Mouse (Mus musculus): ENCODE measurements at regions not wholly inside any gene's neighbourhood (a gene's known extent, or its start where the extent isn't known, plus 50 kb on each side); places are given as distances from the start of the nearest gene placed in this dataset.
"Not testable (repeated sequence)": the region's sequence is repeated elsewhere in the genome, so short reads cannot be mapped to it uniquely, and the experiment has no call there.

DNA sequence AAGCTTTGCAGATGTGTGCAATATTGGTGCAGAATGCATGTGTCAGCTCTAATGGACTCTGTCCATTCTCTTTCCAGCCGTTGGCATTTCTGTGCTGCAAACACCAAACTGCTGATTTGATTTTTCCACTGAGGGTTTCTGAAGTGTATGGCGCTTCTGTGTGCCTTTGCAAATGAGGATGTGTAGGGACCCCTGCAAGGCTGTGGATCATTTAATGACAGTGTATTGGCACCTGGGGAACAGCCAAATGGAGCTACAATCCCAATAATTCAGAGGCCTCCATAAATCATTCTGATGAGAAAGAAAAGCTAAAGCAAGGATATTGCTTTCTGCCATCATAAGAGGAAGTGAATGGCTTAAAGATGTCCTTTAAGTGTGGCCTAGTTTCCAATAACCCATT, 305.9 kb upstream of the Pkdcc start:
- DNase-seq (ENCODE audit: low spot score in 2 of 2), result no peak

DNA sequence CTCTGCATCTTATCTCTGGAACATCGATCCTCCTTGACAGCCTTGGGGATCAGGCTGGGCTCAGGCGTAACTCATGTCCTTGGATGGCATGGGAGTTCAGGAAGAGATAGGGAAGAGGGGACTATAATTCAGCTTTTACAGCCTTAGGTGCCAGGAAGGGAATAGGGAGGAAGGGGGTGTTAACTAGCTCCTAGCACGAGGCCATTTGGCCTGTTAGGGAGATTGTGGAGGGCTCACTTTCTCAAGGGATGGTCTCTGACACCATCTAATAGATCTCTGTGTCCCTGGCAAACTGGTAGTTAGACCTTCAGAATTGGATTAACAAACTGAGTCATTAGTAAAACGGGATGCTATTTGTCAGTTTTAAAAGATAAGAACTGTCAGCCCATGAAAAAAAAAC, 292.1 kb upstream of the Pkdcc start:
- DNase-seq (ENCODE audit: low spot score in 2 of 2), result not testable (repeated sequence)

DNA sequence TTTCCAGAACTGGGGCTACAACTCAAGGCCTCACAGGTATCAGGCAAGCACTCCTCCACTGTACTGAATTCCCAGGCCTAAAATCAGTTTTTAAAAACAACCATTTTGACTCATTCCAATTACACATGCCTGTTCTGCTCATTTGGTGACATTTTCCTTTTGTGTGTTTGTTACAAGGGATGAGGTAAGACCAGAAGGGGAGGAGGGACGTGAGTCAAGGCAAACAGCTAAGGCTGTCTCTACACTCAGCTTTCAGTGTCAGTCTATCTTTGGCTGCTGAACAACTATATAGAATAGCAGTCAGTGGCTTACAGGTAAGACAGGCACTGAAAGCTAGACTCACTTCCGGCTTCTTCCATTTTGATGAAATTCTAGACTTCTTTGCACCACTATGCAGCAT, 289.3 kb upstream of the Pkdcc start:
- DNase-seq (ENCODE audit: low spot score in 2 of 2), result no peak

DNA sequence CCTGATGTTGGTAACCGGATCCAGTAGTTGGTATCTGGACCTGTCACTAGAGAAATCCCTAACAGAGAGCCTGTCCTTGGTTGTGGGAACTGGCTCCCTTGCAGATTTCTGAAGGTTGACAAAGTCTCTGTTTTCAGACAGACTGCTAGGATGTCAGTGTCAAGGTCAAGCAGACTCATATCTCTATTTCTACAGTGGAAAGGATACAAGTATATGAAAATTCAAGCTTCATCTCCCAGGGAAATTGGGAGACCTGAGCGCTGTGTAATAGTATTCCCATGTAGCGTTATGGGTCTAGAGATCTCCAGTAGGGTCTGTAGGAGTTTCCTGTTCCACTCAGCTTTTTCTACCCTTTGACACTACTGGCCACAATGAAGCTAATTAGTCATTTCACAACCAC, 287.4 kb upstream of the Pkdcc start:
- no peak for DNase-seq (ENCODE audit: low spot score in 2 of 2)

DNA sequence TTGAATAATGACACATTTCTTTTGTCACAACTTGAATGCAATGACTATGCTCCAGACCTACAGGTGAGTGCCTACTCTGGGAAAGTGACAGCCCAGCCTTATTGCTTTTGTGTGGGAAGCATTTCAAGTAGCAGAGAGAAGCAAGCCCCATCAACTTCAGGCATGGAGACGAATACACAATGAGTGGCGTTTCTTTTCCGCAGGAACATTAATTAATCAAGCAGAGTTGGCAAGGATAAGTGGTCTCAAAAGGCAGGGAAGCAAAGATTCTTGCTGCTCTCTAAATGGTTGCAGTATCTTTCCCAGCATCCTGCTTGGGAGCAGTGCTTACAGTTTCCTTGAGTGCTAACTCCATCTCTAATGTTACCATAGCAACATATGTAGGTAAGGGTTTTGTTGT, 285.6 kb upstream of the Pkdcc start:
- no peak for DNase-seq (ENCODE audit: low spot score in 2 of 2)

DNA sequence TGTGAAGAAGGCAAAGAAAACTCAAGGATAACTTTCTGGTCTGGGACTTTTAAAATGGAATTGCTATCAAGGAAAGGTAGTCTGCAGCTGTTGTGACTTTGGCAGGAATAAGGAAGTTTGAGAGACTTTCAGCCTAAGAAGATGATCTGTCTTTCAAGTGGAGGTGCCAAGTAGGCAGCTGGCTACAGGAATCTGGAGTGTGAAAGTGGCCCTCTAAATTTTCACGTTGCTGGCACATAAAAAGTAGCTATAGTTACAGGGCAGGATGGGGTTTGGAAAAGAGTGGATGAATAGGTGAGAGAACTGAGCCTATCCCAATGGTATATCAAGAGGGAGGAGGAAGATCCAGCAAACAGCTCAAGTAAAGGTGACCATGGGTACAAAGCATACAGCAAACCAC, 284.4 kb upstream of the Pkdcc start:
- peak; percentile 29 to 40 for DNase-seq (ENCODE audit: low spot score in 2 of 2)

DNA sequence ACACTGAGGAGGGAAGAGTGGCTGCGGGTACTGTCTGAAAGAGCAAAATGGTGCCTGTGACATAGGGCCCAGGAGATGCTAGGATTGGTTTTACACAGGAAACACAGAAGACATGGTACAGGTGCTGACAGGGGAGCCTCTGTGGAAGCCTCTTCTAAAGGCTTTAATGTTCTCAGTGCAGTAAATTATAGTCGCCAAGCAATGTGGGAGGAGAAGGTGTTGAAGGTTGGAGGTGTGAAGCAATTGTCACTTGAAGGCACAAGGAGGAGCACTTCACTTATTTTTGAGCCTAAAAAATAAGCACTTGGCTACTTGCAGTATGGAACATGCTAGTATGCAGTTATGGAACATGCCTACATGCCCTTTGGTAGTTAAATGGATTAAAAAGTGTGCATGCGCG, 283.6 kb upstream of the Pkdcc start:
- peak in 1 of 2 experiments; percentile 13 for DNase-seq (ENCODE audit: low spot score in 2 of 2)

DNA sequence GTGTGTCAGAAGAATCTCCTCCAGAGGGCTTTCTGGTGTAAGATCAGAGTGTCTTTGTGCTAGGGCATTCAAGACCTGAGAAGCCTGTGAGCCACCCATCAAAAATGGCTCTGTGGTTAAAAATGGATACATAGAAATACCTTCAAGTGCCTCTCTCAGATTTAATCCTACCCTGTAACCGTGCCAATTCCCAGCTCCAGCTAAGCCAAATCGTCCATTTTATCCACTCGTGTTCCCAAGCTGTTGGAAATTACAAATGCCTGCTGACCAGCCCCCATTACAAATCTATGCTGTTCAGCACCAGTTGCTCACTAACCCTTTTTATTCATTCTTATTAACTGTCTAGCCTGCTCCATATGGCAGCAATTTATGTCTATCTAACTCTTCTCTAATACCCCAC, 278.3 kb upstream of the Pkdcc start:
- no peak for DNase-seq (ENCODE audit: low spot score in 2 of 2)

DNA sequence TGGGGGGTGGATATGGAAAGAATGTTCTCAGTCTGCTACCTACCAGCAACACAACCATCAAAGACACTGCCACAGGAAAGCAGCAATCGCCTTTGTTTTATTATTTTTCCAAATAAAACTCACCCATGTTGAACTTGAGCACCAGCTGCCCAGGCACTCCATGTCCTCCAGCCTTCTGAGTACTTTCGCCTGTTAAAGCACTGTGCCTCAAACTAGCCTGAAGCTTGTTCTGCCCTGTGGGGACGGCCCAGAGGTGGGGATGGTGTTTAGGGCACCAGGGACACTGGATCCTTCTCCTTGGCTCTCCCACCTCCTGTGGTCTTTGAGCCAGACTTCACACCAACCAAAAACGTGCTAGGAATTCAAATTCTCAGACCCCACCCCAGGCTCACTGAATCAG, 269.0 kb upstream of the Pkdcc start:
- DNase-seq (ENCODE audit: low spot score in 2 of 2), result no peak

DNA sequence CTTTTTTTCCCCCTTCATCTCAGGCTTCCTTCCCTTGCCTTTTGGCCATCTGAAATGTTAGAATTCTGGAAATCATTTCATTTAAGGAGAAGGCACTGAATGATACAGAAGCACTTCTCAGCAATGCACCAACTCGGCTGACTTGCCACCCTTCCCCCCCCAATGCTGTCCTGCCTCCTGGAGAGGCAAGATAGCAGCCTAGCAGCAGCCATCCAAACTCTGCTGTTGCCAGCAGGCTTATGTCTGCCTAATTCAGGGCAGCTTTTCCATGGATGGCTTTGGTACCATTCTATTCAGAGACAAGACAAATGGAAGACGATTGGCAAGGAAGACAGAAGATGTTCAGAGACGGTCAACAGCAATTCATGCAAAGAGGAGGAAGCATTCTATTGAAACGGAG, 265.3 kb upstream of the Pkdcc start:
- DNase-seq (ENCODE audit: low spot score in 2 of 2), result no peak

DNA sequence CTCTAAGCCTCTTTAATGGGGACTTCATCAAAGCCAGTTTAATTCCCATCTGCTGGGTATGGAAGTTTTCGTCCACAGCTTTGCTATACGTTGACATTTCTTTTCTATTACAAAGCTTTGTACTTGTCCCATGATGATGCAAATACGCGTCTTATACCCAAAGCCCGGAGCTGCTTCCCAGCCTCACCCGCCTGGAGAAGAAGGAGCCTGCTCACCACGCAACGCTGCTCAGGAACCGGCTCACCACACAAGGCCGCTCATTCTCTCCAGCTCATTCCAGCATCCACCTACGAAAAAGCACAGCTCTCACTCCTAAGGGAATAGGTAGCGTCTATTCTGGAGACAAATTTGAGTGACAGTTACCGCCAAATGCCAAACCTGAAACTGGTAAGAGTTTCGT, 264.8 kb upstream of the Pkdcc start:
- DNase-seq (ENCODE audit: low spot score in 2 of 2), result no peak

DNA sequence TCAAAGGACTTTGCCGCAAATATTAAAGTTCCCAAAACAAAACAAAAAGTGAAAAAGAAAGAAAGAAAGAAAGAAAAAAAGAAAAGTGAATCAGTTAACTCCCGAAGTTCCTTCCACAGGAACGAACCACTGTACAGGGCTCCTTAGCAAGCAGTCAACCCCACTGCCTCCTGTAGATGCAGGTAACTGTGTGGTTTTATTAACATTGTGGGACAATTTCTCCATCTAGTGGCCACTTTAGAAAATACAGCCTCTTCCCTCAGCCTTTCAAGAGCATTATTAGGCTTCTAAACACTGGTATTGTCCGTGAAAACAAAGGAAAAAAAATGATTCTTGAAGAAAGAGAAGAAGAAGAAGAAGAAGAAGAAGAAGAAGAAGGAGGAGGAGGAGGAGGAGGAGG, 257.7 kb upstream of the Pkdcc start:
- DNase-seq (ENCODE audit: low spot score in 2 of 2), result peak; percentile 12 to 52

DNA sequence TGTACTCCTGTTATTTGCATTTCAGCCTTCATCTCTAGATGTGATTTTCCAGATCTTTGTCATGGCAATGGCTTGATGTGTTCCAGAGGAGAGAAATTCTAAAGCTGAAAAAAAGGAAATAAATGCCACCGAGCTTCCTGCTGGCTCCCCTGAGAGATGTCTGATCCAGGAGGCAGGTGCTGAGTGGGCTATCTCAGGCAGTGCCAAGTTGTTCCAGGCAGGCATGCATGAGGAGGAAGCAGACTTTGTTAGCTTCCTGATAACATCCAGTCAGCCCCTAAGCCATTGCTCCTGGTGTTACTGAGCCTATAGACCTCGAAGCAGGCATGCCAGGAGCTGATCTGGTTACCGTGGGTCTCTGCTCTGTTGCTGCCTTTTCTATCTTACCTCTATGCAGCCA, 251.7 kb upstream of the Pkdcc start:
- DNase-seq (ENCODE audit: low spot score in 2 of 2), result peak; percentile 13 to 14

DNA sequence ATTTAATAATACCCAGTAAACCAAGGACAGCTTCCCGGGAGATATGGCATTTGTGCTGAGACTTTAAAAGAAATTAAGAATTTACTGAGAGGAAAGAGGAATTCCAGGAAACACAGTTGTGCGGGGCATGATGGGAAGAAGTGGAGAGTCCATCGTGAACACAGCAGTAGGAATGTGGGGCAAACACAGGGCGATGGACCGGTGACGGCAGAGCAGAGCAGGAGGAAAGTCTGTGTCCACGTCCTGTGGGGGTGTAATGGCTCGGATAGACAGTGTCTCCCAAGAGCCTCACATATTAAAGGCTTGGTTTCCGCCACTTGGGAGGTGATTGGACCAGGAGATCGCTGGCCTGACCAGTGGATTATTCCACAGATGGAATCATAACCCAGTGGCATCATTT, 215.4 kb upstream of the Pkdcc start:
- DNase-seq (ENCODE audit: low spot score in 2 of 2), result no peak

DNA sequence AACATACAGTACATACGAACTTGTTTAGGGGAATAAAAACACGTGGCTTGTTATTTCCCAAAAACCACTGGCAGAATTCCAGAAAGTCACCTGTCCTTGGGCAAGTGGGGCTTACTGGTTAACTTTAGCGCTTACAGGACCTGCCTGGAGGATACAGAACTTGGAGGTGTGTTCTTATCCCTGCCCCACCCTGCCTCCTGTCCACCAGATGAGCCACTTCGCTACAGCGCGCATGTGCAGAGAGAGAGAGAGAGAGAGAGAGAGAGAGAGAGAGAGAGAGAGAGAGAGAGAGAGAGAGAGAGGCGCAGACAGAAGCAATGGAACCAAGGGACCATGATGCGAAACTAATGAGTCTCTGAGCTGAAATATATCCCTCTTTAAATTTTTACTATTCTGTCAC, 214.7 kb upstream of the Pkdcc start:
- no peak for DNase-seq (ENCODE audit: low spot score in 2 of 2)

DNA sequence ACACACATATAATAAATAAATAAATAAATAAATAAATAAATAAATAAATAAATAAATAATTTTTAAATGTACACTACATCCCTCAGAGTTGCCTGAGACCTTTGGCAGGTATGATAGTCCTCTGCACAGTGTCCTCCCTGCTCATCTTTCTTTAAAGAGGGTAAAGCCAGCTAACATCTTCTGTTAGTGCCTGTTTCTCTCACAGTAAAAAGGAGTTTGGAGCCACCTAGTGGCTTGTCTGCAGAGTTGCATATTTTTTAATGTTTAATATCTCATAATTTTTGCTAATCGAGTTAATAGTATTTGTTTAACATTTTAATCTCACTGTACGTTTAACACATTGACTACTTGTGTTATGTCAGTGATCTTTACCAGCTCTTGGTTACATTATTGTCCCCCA, 213.5 kb upstream of the Pkdcc start:
- no peak for DNase-seq (ENCODE audit: low spot score in 2 of 2)

DNA sequence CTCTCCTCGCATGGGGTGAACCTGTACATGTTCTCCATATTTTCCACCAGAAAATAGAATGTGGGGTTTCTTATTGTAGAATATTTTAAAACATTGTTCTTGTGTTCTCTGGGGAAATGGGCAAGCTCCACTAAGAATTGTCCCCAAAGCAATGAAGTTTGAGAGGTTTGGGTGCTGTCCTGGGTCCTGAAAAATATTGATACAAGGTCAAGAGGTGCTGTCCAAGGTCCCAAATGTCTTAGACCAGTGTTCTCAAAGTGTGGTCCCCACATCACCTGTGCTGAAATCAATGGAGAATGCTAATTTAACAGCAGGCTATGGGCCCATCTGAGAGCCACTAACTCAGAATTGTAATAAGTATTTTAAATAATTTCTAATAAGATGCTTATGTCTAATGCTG, 204.2 kb upstream of the Pkdcc start:
- DNase-seq (ENCODE audit: low spot score in 2 of 2), result no peak

DNA sequence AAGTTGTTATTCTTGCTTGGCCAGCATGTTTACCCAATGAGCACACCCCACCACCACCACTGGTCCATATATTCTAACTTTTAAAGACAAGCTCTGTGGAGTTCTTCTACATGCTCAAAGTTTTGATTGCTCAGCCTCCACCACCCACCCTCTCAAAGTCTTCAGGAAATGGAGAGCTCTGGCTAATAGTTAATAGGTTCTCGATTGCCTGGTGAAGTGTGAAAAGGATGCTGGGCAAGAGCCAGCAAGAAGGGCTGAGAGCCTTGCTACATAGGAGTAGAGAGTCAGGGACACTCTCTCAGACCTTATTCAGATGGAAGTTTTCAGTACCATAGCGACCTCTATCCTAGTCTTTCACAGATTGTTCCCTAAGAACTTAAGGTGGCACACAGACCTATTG, 199.4 kb upstream of the Pkdcc start:
- no peak for DNase-seq (ENCODE audit: low spot score in 2 of 2)

DNA sequence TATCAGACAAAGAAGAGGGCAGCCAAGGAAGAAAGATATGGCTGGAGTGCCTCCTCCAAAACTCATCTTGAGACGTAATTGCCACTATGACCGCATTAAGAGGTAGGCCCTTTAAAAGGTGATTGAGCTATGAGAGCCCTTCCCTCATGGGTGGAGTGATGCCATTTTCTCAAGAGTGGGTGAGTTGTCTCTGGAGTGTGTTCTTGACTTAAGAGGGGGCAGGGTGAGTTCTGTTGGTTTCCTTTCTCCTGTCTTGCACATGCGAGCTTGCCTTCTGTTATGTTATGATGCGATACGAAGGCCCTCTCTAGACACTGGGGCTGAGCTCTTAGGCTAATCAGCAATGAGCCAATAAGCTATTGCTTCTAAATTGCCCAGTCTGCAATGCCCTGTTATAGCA, 198.2 kb upstream of the Pkdcc start:
- no peak for DNase-seq (ENCODE audit: low spot score in 2 of 2)

DNA sequence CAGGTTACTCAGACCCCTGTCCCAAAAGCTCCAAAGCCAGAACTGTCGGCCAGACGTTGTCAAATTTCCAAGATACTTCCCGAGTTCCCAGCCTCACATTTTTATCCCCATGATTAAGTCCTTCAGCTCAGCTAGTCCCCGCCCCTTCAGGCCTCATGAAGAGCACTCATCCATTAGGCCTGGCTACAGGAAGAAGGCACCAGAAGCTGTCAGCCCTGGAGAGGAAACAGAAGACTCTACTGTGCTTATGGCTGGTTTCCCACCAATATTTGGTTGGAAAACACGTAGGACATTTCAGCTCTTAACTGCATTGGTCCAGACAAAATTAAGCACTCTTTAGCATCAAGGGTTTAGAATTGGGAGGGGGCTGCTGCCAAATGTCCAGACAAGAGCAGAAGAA, 195.8 kb upstream of the Pkdcc start:
- no peak for DNase-seq (ENCODE audit: low spot score in 2 of 2)

DNA sequence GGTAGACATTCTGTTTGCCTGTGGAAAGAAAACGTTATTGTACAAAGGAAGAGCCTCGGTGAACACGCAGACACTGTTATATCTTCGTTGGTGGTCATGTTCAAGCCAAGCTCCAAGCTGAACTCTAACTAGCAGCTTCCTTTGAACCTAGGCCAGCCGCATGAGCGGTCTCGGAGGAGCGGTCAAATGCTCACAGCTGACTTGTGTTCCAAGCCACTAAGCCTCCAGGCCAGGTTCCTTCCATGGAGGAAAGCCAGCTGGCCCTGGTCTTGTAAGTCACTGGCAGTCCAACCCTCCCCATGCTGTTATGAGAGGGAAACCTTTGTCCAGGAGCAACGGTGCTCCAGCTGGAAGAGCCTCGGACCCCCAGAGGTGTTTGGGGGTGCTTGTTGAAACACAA, 194.5 kb upstream of the Pkdcc start:
- DNase-seq (ENCODE audit: low spot score in 2 of 2), result no peak

DNA sequence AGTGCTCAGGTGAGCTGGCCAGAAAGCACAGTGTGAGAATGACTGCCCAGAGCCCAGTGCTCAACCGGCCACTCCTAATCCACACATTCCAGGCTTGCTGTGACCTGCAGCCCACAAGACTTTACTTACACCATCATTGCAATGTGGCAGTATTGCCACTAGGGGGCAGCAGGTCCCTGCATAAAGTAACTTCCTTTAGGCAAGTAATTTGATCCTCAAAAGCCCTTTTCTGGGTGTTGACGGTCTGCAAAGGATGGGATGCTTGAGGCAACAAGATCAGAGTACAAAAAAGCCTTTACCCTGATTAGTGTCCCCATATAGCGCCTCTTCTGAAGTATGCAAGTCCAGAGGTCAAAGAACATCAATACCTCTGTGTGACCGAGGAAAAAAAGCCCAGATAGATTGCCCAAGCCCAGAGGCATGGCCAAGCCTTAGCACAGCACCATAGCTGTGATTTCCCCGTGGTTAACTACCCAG, 189.7 kb upstream of the Pkdcc start:
- peak; percentile 85 to 91 for DNase-seq (ENCODE audit: low spot score in 2 of 2)

DNA sequence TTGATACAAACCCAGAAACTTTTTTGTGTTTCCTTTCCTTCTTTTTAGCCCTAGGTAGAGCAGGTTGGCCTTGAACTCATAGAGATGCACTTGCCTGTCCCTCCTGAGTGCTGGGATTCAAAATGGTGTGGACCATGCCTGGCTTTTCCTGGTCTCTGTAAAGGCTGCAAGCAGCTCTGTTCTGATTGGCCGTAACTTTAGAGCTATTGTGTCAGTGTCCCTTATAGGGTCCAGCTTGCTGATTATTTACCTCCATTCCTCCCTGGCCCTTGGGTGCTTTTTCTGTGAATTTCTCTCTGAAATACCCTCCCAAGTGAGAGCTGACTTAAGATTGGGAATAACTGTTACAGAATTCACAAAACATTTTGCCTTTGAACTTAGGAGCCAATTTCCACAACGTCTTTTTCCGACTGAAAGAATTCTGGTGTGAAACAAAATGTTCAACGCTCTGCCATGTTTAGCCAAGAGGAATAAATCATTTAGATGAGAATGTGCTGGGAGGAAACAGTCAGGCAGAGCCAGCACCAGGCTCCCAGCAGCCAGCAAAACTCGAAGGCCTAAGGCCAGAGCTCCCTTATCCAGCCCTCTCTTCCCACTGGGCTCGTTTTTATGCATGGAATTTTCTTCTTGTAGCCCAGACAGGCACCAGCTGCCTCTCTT, 180.0 kb upstream of the Pkdcc start:
- no peak for DNase-seq (ENCODE audit: low spot score in 2 of 2)

DNA sequence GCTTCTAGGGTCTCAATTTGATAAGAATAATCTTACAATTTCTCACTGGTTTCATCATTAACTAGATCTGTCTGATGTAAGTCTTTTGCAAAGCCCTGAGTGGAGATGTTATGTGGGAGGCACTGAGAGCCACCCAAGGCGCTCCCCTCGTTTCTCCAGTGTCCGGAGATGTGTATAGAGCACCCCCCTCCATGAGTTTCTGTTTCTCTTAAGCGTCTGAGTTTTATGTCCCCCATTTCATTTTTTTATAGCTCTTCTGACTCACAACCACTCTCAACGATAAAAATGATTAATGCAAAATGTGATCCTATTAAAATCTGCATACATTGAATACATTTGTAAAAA, 179.5 kb upstream of the Pkdcc start:
- DNase-seq (ENCODE audit: low spot score in 2 of 2), result no peak

DNA sequence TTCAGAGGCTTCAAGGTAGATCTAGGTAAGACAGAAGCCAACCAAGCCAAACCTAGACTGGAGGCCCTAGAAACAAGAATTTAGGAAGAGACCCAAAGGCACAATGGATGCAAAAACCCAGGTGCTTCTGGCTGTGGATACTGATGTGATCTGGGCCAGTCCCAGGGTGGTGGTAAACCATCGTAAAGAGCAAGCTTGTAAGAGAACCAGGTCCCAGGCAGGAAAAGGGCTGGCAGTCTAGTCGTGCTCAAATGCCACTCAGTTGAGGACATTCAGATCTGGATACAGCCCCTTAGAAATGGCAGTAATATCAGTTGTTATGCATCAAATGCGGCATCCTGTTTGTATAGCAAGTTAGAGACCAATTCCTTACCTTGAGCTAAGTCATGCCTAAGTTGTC, 175.5 kb upstream of the Pkdcc start:
- DNase-seq (ENCODE audit: low spot score in 2 of 2), result no peak

Measured in right cerebral cortex, adult 2 months (tissue).